Mouse (Mus musculus) adrenal gland, postnatal 4 days (tissue): Measurements from ENCODE around the gene Tmem17. TPM values are rescaled to one million over a fixed set of nuclear protein-coding genes. Genes with fewer than 3 reads are reported as not detected.

ENCODE experiments used
- DNase-seq, 2 experiments: peaks; one replicate each; pipeline ENCODE4 v3.0.0; 2021 to 2022; ENCODE audit warnings: low spot score in 2 of 2, mixed read lengths in 2 of 2
- total RNA-seq, 2 experiments: library from RNA; stranded (reverse); gene quantifications; 2 replicates each; pipeline ENCODE4 v1.2.3; 2021

Gene Tmem17
- total RNA-seq, 2 experiments from 2014 or later: 5.2 to 5.8 TPM

- no peak for DNase-seq
Observed at GRCm38 (mm10) chr11:22564676-22565075, 52.8 kb downstream of the Tmem17 start.

Other genes starting within 250 kb of the Tmem17 start
- 10 to 100 TPM; 33.8 to 34.0 TPM for gene Ehbp1, start 169.8 kb upstream of the Tmem17 start, total RNA-seq